Mouse (Mus musculus): ENCODE results near the gene Etv2. TPM values are rescaled to one million over a fixed set of nuclear protein-coding genes. Genes with fewer than 3 reads are reported as not detected.

Etv2 gene
- polyA plus RNA-seq, 1 experiment from 2014 or later = not detected

DNA sequence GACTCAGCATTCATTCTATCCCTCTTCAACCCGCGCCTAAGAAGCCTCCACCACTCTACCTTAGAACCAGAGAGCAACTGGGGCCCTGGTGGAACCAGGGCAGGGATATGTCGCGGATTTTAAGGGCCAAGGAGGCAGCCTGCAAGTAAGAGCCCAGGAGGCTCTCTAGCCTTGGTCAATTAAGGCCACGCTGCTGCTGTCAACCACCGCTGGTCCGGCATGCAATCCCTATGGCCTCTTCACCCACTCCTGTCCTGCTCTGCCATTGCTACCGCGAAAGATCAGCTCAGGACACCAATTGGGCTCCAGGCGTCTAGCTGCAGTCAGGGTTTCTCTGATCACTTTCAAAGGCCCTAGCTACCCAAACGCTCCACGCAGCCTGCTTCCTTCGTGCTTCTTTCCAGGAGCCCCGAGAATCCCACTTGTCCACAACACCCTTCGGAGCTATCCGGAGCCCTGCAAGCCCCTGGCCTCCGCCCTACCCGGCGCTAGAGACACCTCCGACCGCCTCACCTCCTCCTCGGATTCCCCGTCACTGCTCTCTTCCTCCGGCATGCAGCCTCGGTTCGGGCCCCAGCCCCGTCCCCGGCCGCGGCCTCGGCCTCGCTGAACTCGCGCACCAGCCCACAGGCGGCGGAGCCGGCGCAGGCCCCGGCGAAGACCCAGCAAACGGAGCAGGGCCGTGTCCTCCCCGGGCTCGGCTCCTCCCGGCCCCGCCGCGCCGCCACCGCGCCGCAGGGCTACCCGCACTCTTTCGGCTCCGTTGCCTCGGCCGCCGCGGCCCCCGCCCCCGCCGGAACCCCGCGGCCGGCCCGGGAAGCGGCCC lies 47.6 kb downstream of the Etv2 start:
- Histone ChIP-seq H3K9ac (ENCODE audit: low read length) (peak overlapping the region; percentile 88), H3K4me1 (ENCODE audit: control insufficient read depth, insufficient read depth, low read length) (peaks cover 17% of the 10 kb centered on the region), H3K4me2 (ENCODE audit: low read depth, low read length) (peak overlapping the region; percentile 98), H3K27ac (ENCODE audit: low read length) (peak overlapping the region; percentile 80), H3K27me3 (ENCODE audit: control insufficient read depth, insufficient read depth, low read length) (no peaks in the 10 kb centered on the region), H3K9me3 (replicated peaks; ENCODE audit: control insufficient read depth, low read length) (no peaks in the 10 kb centered on the region), H3K4me3 (ENCODE audit: low read length) (peak overlapping the region; percentile 71), H3K36me3 (ENCODE audit: control insufficient read depth, insufficient read depth) (peaks cover 29% of the 10 kb centered on the region)
- WGBS = 1% methylated on average over 67 of the region's 67 CpGs
- ATAC-seq (replicated peaks; ENCODE audit: extremely low read depth, insufficient read depth, low FRiP score) = peak; percentile 12

DNA sequence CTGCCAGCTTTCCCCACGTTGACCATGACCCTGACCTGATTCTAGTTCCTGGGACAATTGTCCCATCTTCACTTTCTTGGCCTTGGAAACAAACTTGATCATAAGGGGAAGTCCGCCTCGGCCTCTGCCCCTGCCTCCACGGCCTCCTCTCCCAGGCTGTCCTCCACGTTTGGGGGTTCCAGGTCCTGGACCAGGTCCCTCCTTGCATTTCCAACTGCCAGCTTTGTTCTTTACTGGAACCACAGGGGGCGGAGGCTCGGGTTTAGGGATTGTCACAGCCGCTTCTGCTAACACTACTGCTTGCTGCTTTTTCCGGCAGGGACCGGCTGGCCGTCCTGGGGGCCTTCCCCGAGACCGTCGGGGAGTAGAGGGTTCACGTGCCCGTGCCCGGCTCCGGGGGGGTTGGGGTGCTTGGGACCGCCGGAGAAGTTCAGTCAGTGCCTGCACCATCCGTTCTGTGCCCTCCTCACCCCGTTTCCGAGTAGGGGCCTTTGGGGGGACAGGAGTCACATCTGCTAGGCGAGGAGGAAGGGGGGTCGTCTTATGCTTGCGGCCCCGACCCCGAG lies 49.1 kb downstream of the Etv2 start:
- Histone ChIP-seq H3K9ac (ENCODE audit: low read length) (no peak overlapping the region), H3K36me3 (ENCODE audit: control insufficient read depth, insufficient read depth) (peaks cover 44% of the 10 kb centered on the region)

DNA sequence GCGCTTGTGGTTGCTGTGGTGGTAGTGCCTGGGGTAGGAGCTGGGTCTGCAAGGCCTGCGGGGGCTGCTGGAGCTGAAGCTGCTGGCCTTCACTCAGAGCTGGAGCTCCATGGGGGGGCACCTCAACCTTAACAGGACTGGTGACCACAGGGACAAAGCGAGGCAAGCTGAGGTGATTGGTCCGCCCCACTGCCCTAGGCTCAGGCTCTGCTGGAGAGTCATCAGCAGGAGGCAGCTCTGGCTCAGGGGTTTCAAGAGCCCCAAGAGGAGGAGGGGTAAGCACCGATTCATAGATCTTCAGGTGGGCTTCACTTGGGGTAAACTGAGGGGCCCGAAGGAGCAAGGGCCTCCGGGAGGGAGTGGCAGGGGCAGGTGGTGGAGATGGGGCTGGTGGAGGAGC lies 50.5 kb downstream of the Etv2 start:
- WGBS = 93% methylated on average over 7 of the region's 7 CpGs
- H3K36me3 ChIP-seq (ENCODE audit: control insufficient read depth, insufficient read depth) = peaks cover 52% of the 10 kb centered on the region
- no peak for ATAC-seq (replicated peaks; ENCODE audit: extremely low read depth, insufficient read depth, low FRiP score)

More for the DNA sequence above, 49.1 kb downstream of the Etv2 start:
- 91% methylated on average over 28 of the region's 28 CpGs for WGBS
- H3K9me3 ChIP-seq (replicated peaks; ENCODE audit: control insufficient read depth, low read length) = no peaks in the 10 kb centered on the region
- H3K27me3 ChIP-seq (ENCODE audit: control insufficient read depth, insufficient read depth, low read length) = no peaks in the 10 kb centered on the region
- H3K4me1 ChIP-seq (ENCODE audit: control insufficient read depth, insufficient read depth, low read length) = peaks cover 17% of the 10 kb centered on the region
- ATAC-seq (replicated peaks; ENCODE audit: extremely low read depth, insufficient read depth, low FRiP score) = no peak
- no peak overlapping the region for H3K4me3 ChIP-seq (ENCODE audit: low read length)
- no peak overlapping the region for H3K27ac ChIP-seq (ENCODE audit: low read length)
- no peak overlapping the region; the same call in 1 of the 2 replicates for H3K4me2 ChIP-seq (ENCODE audit: low read depth, low read length)

DNA sequence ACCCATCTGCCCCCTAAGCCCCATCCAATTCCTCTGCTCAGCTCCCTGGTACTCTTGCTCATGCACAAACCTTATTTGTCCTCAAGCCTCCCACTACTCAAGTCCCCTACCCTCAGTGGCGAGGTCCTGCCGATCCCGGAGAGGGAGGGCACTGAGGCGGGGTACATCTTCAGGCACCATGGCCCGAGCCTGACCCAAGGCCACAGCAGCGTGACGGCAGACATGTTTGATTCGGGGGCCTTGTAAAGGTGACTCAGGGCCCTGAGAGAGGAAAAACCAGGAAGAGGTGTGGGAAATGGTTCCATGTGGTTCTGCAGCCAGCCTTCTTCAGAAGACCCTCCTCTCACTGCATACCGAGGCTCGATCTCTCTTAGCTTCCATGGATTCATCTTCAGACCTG lies 51.3 kb downstream of the Etv2 start:
- H3K9me3 ChIP-seq (replicated peaks; ENCODE audit: control insufficient read depth, low read length) = no peaks in the 10 kb centered on the region
- H3K27ac ChIP-seq (ENCODE audit: low read length) = no peak overlapping the region
- peaks cover 10% of the 10 kb centered on the region for H3K4me1 ChIP-seq (ENCODE audit: control insufficient read depth, insufficient read depth, low read length)
- ATAC-seq (replicated peaks; ENCODE audit: extremely low read depth, insufficient read depth, low FRiP score) = no peak
- H3K27me3 ChIP-seq (ENCODE audit: control insufficient read depth, insufficient read depth, low read length) = no peaks in the 10 kb centered on the region
- H3K4me3 ChIP-seq (ENCODE audit: low read length) = no peak overlapping the region
- H3K36me3 ChIP-seq (ENCODE audit: control insufficient read depth, insufficient read depth) = peaks cover 60% of the 10 kb centered on the region
- 92% methylated on average over 10 of the region's 10 CpGs for WGBS
- H3K4me2 ChIP-seq (ENCODE audit: low read depth, low read length) = no peak overlapping the region
- no peak overlapping the region for H3K9ac ChIP-seq (ENCODE audit: low read length)

More for the DNA sequence above, 50.5 kb downstream of the Etv2 start:
- Histone ChIP-seq H3K4me3 (ENCODE audit: low read length) (no peak overlapping the region), H3K9ac (ENCODE audit: low read length) (no peak overlapping the region), H3K9me3 (replicated peaks; ENCODE audit: control insufficient read depth, low read length) (no peaks in the 10 kb centered on the region), H3K4me2 (ENCODE audit: low read depth, low read length) (no peak overlapping the region), H3K27me3 (ENCODE audit: control insufficient read depth, insufficient read depth, low read length) (no peaks in the 10 kb centered on the region), H3K4me1 (ENCODE audit: control insufficient read depth, insufficient read depth, low read length) (peaks cover 17% of the 10 kb centered on the region), H3K27ac (ENCODE audit: low read length) (no peak overlapping the region)

Small RNA genes lying within 50 kb of the gene (microRNA-seq; reads per million reads assigned to microRNA genes)
- not detected for gene Mir3569

Other genes starting within 250 kb of the Etv2 start
- 32.2 and 34.7 TPM in 2 replicates for gene Tyrobp, start 222.1 kb downstream of the Etv2 start, polyA plus RNA-seq (2015; fragmentation: Nextera tagmentation; extraction: Ambion mirVana)
- 2.2 and 4.6 TPM in 2 replicates for gene Hcst, start 216.0 kb downstream of the Etv2 start, polyA plus RNA-seq (2015; fragmentation: Nextera tagmentation; extraction: Ambion mirVana)
- gene Nfkbid, start 214.1 kb downstream of the Etv2 start, polyA plus RNA-seq (2015; fragmentation: Nextera tagmentation; extraction: Ambion mirVana) = 1.7 and 1.8 TPM in 2 replicates
- gene Aplp1, start 190.3 kb downstream of the Etv2 start, polyA plus RNA-seq (2015; fragmentation: Nextera tagmentation; extraction: Ambion mirVana) = 11.1 and 13.5 TPM in 2 replicates
- gene Kirrel2, start 178.2 kb downstream of the Etv2 start, polyA plus RNA-seq (2015; fragmentation: Nextera tagmentation; extraction: Ambion mirVana) = 0.15 and 0.20 TPM in 2 replicates
- gene Nphs1, start 177.5 kb downstream of the Etv2 start, polyA plus RNA-seq (2015; fragmentation: Nextera tagmentation; extraction: Ambion mirVana) = 0.19 TPM in 1 of 2 replicates, not detected in the other
- 0.09 TPM in 1 of 2 replicates, not detected in the other for gene Prodh2, start 142.2 kb downstream of the Etv2 start, polyA plus RNA-seq (2015; fragmentation: Nextera tagmentation; extraction: Ambion mirVana)
- 7.3 and 8.2 TPM in 2 replicates for gene Arhgap33, start 100.8 kb downstream of the Etv2 start, polyA plus RNA-seq (2015; fragmentation: Nextera tagmentation; extraction: Ambion mirVana)
- gene Hspb6, start 83.7 kb downstream of the Etv2 start, polyA plus RNA-seq (2015; fragmentation: Nextera tagmentation; extraction: Ambion mirVana) = 204 and 205 TPM in 2 replicates
- gene Proser3, start 83.6 kb downstream of the Etv2 start, polyA plus RNA-seq (2015; fragmentation: Nextera tagmentation; extraction: Ambion mirVana) = 6.6 and 8.4 TPM in 2 replicates
- gene Lin37, start 76.0 kb downstream of the Etv2 start, polyA plus RNA-seq (2015; fragmentation: Nextera tagmentation; extraction: Ambion mirVana) = 33.6 and 40.1 TPM in 2 replicates
- gene U2af1l4, start 72.6 kb downstream of the Etv2 start, polyA plus RNA-seq (2015; fragmentation: Nextera tagmentation; extraction: Ambion mirVana) = 102 and 104 TPM in 2 replicates
- gene Gm49396, start 72.5 kb downstream of the Etv2 start, polyA plus RNA-seq (2015; fragmentation: Nextera tagmentation; extraction: Ambion mirVana) = 11.4 and 12.0 TPM in 2 replicates
- gene Psenen, start 72.2 kb downstream of the Etv2 start, polyA plus RNA-seq (2015; fragmentation: Nextera tagmentation; extraction: Ambion mirVana) = 111 and 123 TPM in 2 replicates
- 3.9 and 5.3 TPM in 2 replicates for gene Igflr1, start 70.4 kb downstream of the Etv2 start, polyA plus RNA-seq (2015; fragmentation: Nextera tagmentation; extraction: Ambion mirVana)
- gene Kmt2b, start 47.1 kb downstream of the Etv2 start, polyA plus RNA-seq (2015; fragmentation: Nextera tagmentation; extraction: Ambion mirVana) = 4.2 TPM in 2 replicates
- gene Zbtb32, start 36.9 kb downstream of the Etv2 start, polyA plus RNA-seq (2015; fragmentation: Nextera tagmentation; extraction: Ambion mirVana) = 0.24 and 0.51 TPM in 2 replicates
- gene Upk1a, start 23.0 kb downstream of the Etv2 start, polyA plus RNA-seq (2015; fragmentation: Nextera tagmentation; extraction: Ambion mirVana) = 0.47 and 0.49 TPM in 2 replicates
- gene Cox6b1, start 9.7 kb downstream of the Etv2 start, polyA plus RNA-seq (2015; fragmentation: Nextera tagmentation; extraction: Ambion mirVana) = 1,996 and 2,229 TPM in 2 replicates
- gene Rbm42, start 14.5 kb upstream of the Etv2 start, polyA plus RNA-seq (2015; fragmentation: Nextera tagmentation; extraction: Ambion mirVana) = 84.5 and 85.8 TPM in 2 replicates
- 32.2 and 32.6 TPM in 2 replicates for gene Haus5, start 29.1 kb upstream of the Etv2 start, polyA plus RNA-seq (2015; fragmentation: Nextera tagmentation; extraction: Ambion mirVana)
- gene Pmis2, start 35.8 kb upstream of the Etv2 start, polyA plus RNA-seq (2015; fragmentation: Nextera tagmentation; extraction: Ambion mirVana) = not detected in 2 replicates
- gene 2200002J24Rik, start 63.1 kb upstream of the Etv2 start, polyA plus RNA-seq (2015; fragmentation: Nextera tagmentation; extraction: Ambion mirVana) = 1.0 and 1.8 TPM in 2 replicates
- gene Atp4a, start 76.4 kb upstream of the Etv2 start, polyA plus RNA-seq (2015; fragmentation: Nextera tagmentation; extraction: Ambion mirVana) = 0.37 and 0.39 TPM in 2 replicates
- gene Tmem147, start 93.7 kb upstream of the Etv2 start, polyA plus RNA-seq (2015; fragmentation: Nextera tagmentation; extraction: Ambion mirVana) = 197 and 203 TPM in 2 replicates
- gene Gapdhs, start 107.8 kb upstream of the Etv2 start, polyA plus RNA-seq (2015; fragmentation: Nextera tagmentation; extraction: Ambion mirVana) = 0.21 and 0.47 TPM in 2 replicates
- 1.6 and 1.8 TPM in 2 replicates for gene Sbsn, start 115.6 kb upstream of the Etv2 start, polyA plus RNA-seq (2015; fragmentation: Nextera tagmentation; extraction: Ambion mirVana)
- 5.2 and 5.9 TPM in 2 replicates for gene Dmkn, start 127.9 kb upstream of the Etv2 start, polyA plus RNA-seq (2015; fragmentation: Nextera tagmentation; extraction: Ambion mirVana)
- 2.0 and 2.7 TPM in 2 replicates for gene Krtdap, start 152.0 kb upstream of the Etv2 start, polyA plus RNA-seq (2015; fragmentation: Nextera tagmentation; extraction: Ambion mirVana)
- 0.26 and 0.45 TPM in 2 replicates for gene Ffar2, start 187.9 kb upstream of the Etv2 start, polyA plus RNA-seq (2015; fragmentation: Nextera tagmentation; extraction: Ambion mirVana)
- 0.10 TPM in 1 of 2 replicates, not detected in the other for gene Ffar3, start 220.3 kb upstream of the Etv2 start, polyA plus RNA-seq (2015; fragmentation: Nextera tagmentation; extraction: Ambion mirVana)
- gene Ffar1, start 225.7 kb upstream of the Etv2 start, polyA plus RNA-seq (2015; fragmentation: Nextera tagmentation; extraction: Ambion mirVana) = 0.04 TPM in 1 of 2 replicates, not detected in the other
- 0.14 and 0.24 TPM in 2 replicates for gene Cd22, start 244.5 kb upstream of the Etv2 start, polyA plus RNA-seq (2015; fragmentation: Nextera tagmentation; extraction: Ambion mirVana)

Measured in heart, embryonic 16.5 days (tissue).